ENCODE assay signal across 11 mouse cellular contexts in the genomic region with DNA sequence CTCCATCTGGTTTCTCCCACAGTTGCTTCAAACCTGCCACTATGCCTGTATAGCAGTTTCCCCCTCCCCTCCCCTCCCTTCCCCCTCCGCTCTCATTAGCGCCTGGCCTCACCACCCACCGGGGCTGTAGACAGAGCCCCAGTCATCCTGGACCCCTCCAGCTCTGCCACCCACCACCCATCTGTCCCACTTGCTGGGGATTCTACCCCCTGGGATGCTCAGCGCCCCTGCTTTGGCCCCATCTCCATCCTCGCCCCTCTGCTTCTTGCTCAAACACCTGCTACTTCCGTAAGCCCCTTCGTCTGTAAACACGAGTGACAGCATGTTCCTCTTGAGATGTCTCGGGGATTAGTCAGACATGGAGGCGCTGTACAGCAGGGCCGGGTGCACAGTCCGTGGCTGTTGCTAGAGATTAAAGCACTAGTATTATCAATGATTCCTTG.
DNase-seq lines count a peak whose midpoint lies in the region; ATAC-seq and TF ChIP-seq lines count a peak whose summit lies in the region.
"Had no signal": no experiment of that assay in that cellular context is flagged by ENCODE, and none has a peak within 500 bp of the region (broad histone marks: within the 10 kb centered on the region; RNA-seq: fewer than 3 reads in every experiment).

No protein-coding gene starts in this region.

- intact Hi-C loops in left cerebral cortex, postnatal 4 days (cut with DNase I) = no loop called here
- intact Hi-C loops in left cerebral cortex, postnatal 25 days (cut with DNase I) = no loop called here

- peak; percentile 72 for ATAC-seq in forebrain, postnatal 0 days
- ATAC-seq in erythroid progenitor cell, adult 5-6 weeks (replicated peaks; ENCODE audit: low FRiP score, poor library complexity, severe bottlenecking) = no peak

- no peak overlapping the region for H3K4me2 ChIP-seq in forebrain, postnatal 0 days (ENCODE audit: low read depth)
- H3K4me2 ChIP-seq: limb, embryonic 15.5 days had no signal

- peak; percentile 35 for DNase-seq in left cerebral cortex, postnatal 4 days
- no peak for DNase-seq in left cerebral cortex, postnatal 25 days (ENCODE audit: low spot score in 2 of 2)
- DNase-seq in forebrain, postnatal 0 days = peak; percentile 59
- peak; percentile 65 for DNase-seq in midbrain, embryonic 10.5 days (ENCODE audit: low spot score)
- no peak for DNase-seq in cerebellum, adult 11 months
- DNase-seq in right cerebral cortex, postnatal 4 days = no peak
- DNase-seq in left cerebral cortex, adult 8-10 months (ENCODE audit: low spot score in 2 of 2) = no peak
- DNase-seq: kidney, postnatal 25 days had no signal

- 7% methylated on average over 12 of the region's 12 CpGs for WGBS in forebrain, postnatal 0 days
- 17% methylated on average over 12 of the region's 12 CpGs for WGBS in midbrain, embryonic 10.5 days

- TF ChIP-seq CTCF in forebrain, postnatal 0 days (IDR thresholded peaks at IDR 0.05; ENCODE audit: low read depth) = no peak

- H3K4me3 ChIP-seq in forebrain, postnatal 0 days (ENCODE audit: low read depth, low read length) = no peak overlapping the region
- H3K4me3 ChIP-seq in midbrain, embryonic 10.5 days = peak overlapping the region; percentile 32
- H3K4me3 ChIP-seq: limb, embryonic 15.5 days; myocyte had no signal

- no peaks in the 10 kb centered on the region for H3K27me3 ChIP-seq in forebrain, postnatal 0 days (ENCODE audit: insufficient read depth, low read length)
- peaks cover 71% of the 10 kb centered on the region for H3K27me3 ChIP-seq in midbrain, embryonic 10.5 days (ENCODE audit: low read depth, poor library complexity, severe bottlenecking)
- H3K27me3 ChIP-seq: limb, embryonic 15.5 days had no signal

- H3K9me3 ChIP-seq in forebrain, postnatal 0 days (ENCODE audit: low read length) = no peaks in the 10 kb centered on the region
- no peaks in the 10 kb centered on the region for H3K9me3 ChIP-seq in midbrain, embryonic 10.5 days (replicated peaks)
- H3K9me3 ChIP-seq: limb, embryonic 15.5 days had no signal

- H3K9ac ChIP-seq in forebrain, postnatal 0 days = no peak overlapping the region
- H3K9ac ChIP-seq: limb, embryonic 15.5 days had no signal

- peaks cover 15% of the 10 kb centered on the region for H3K4me1 ChIP-seq in forebrain, postnatal 0 days (ENCODE audit: insufficient read depth)
- H3K4me1 ChIP-seq in midbrain, embryonic 10.5 days = peaks cover 51% of the 10 kb centered on the region

- H3K27ac ChIP-seq in forebrain, postnatal 0 days (ENCODE audit: low read depth, low read length) = peak overlapping the region; percentile 62
- peak overlapping the region; percentile 89 for H3K27ac ChIP-seq in midbrain, embryonic 10.5 days (replicated peaks)
- H3K27ac ChIP-seq: limb, embryonic 15.5 days had no signal

- no peaks in the 10 kb centered on the region for H3K36me3 ChIP-seq in forebrain, postnatal 0 days (ENCODE audit: insufficient read depth)
- H3K36me3 ChIP-seq in midbrain, embryonic 10.5 days = no peaks in the 10 kb centered on the region
- H3K36me3 ChIP-seq: limb, embryonic 15.5 days had no signal

Comparison
In these comparisons a context has a peak if more than half of its experiments do, and no peak if none do; other contexts are left out.
1. DNase-seq: peak in left cerebral cortex, postnatal 4 days (single experiment), forebrain, postnatal 0 days (single experiment) and midbrain, embryonic 10.5 days (single experiment); none in left cerebral cortex, postnatal 25 days (0 of 2), cerebellum, adult 11 months (single experiment), right cerebral cortex, postnatal 4 days (single experiment) and left cerebral cortex, adult 8-10 months (0 of 2).